Mouse (Mus musculus) heart, postnatal 10 days (tissue): Measurements from ENCODE around the gene Rai2. TPM values are rescaled to one million over a fixed set of nuclear protein-coding genes. Genes with fewer than 3 reads are reported as not detected.
A peak's percentile ranks its signal among the peaks of the same experiment; 100 is the strongest.

Experiments used
- DNase-seq, 2 experiments: peaks; one replicate each; pipeline ENCODE4 v3.0.0; 2021
- intact Hi-C: fragments of 180-260 bp; cut with DNase I; formaldehyde crosslinking; loops from one replicate; pipeline ENCODE4 v1.15.1; 2025
- total RNA-seq, 2 experiments: library from RNA; stranded (reverse); gene quantifications; 2 replicates each; pipeline ENCODE4 v1.2.3; 2021

Gene Rai2
- total RNA-seq, 2 experiments from 2014 or later, result 13.9 to 20.0 TPM

GRCm38 (mm10) chrX:161826186-161826585 is 109.3 kb downstream of the Rai2 start:
- intact Hi-C loops, result loop anchor here (1.0 kb wide), 1 partner anchor 427 kb away; no protein-coding TSS in a partner anchor

More at GRCm38 (mm10) chrX:161826186-161826585, 109.3 kb downstream of the Rai2 start:
- peak; percentile 32 to 62 for DNase-seq
